Mouse (Mus musculus): ENCODE measurements at regions not wholly inside any gene's neighbourhood (a gene's known extent, or its start where the extent isn't known, plus 50 kb on each side); places are given as distances from the start of the nearest gene placed in this dataset.

- H3K79me2 ChIP-seq (ENCODE audit: control insufficient read depth, insufficient read depth, low read length, poor library complexity) = no peaks in the 10 kb centered on the region
- no peak overlapping the region for H3K9ac ChIP-seq (ENCODE audit: control insufficient read depth, low read depth, low read length, poor library complexity, severe bottlenecking)
- no peaks in the 10 kb centered on the region for H3K9me3 ChIP-seq (replicated peaks; ENCODE audit: insufficient read depth, low read length)
- DNase-seq (ENCODE audit: low read depth, low spot score) = no peak
- H3K4me1 ChIP-seq (ENCODE audit: control insufficient read depth in 1 of 2, insufficient read depth in 2 of 2, low read length in 2 of 2) = no peaks in the 10 kb centered on the region
- H3K27ac ChIP-seq (ENCODE audit: control insufficient read depth, low read depth, low read length) = no peak overlapping the region
- no peak overlapping the region for H3K4me3 ChIP-seq (ENCODE audit: control insufficient read depth in 1 of 2, insufficient read depth in 1 of 2, low read depth in 2 of 2, low read length in 2 of 2)
- H3K36me3 ChIP-seq (ENCODE audit: control insufficient read depth in 1 of 2, insufficient read depth in 2 of 2, low read length in 2 of 2) = no peaks in the 10 kb centered on the region
- H3K27me3 ChIP-seq (ENCODE audit: control insufficient read depth in 1 of 2, insufficient read depth in 2 of 2, low read length in 2 of 2) = no peaks in the 10 kb centered on the region
- no peak for TF ChIP-seq SIN3A (IDR thresholded peaks at IDR 0.05; ENCODE audit: low read length)
- TF ChIP-seq ELF1 (IDR thresholded peaks at IDR 0.05; ENCODE audit: low read depth, low read length) = no peak
- TF ChIP-seq MYC (IDR thresholded peaks at IDR 0.05; ENCODE audit: low read depth, low read length) = no peak
- no peak for TF ChIP-seq NELFE (IDR thresholded peaks at IDR 0.05; ENCODE audit: low read depth, low read length)
- TF ChIP-seq ZKSCAN1 (IDR thresholded peaks at IDR 0.05; ENCODE audit: low read depth, low read length) = no peak
- TF ChIP-seq EP300 (IDR thresholded peaks at IDR 0.05; ENCODE audit: low read depth in 1 of 2, low read length in 2 of 2) = no peak
- TF ChIP-seq MAZ (IDR thresholded peaks at IDR 0.05; ENCODE audit: low read depth, low read length) = no peak
- no peak for TF ChIP-seq MAX (IDR thresholded peaks at IDR 0.05; ENCODE audit: low read length)
- TF ChIP-seq ZC3H11A (IDR thresholded peaks at IDR 0.05; ENCODE audit: low read depth, low read length) = no peak
- TF ChIP-seq RAD21 (IDR thresholded peaks at IDR 0.05; ENCODE audit: low read depth, low read length) = no peak
- TF ChIP-seq ETS1 (IDR thresholded peaks at IDR 0.05; ENCODE audit: low read depth, low read length) = no peak
- no peak for TF ChIP-seq CHD1 (IDR thresholded peaks at IDR 0.05; ENCODE audit: low read depth, low read length)
- TF ChIP-seq USF2 (IDR thresholded peaks at IDR 0.05; ENCODE audit: borderline replicate concordance in 1 of 2, insufficient read depth in 1 of 2, low read depth in 1 of 2, low read length in 2 of 2) = no peak
- no peak for TF ChIP-seq UBTF (IDR thresholded peaks at IDR 0.05; ENCODE audit: borderline replicate concordance, insufficient read depth, low read depth, low read length)
- no peak for TF ChIP-seq JUND (IDR thresholded peaks at IDR 0.05; ENCODE audit: low read depth, low read length)
- TF ChIP-seq MAFK (IDR thresholded peaks at IDR 0.05; ENCODE audit: borderline replicate concordance, low read depth, low read length) = no peak
- TF ChIP-seq MEF2A (IDR thresholded peaks at IDR 0.05; ENCODE audit: extremely low read depth, insufficient replicate concordance, low read depth, low read length, poor library complexity, severe bottlenecking) = no peak
- no peak for TF ChIP-seq HCFC1 (IDR thresholded peaks at IDR 0.05; ENCODE audit: low read depth, low read length)
Measured at GRCm38 (mm10) chr13:70913834-70914233, 72.2 kb upstream of the Adamts16 start.

GRCm38 (mm10) chr13:70910934-70911333, 69.3 kb upstream of the Adamts16 start:
- H3K36me3 ChIP-seq (ENCODE audit: control insufficient read depth in 1 of 2, insufficient read depth in 2 of 2, low read length in 2 of 2) = no peaks in the 10 kb centered on the region
- H3K4me1 ChIP-seq (ENCODE audit: control insufficient read depth in 1 of 2, insufficient read depth in 2 of 2, low read length in 2 of 2) = no peaks in the 10 kb centered on the region
- no peaks in the 10 kb centered on the region for H3K27me3 ChIP-seq (ENCODE audit: control insufficient read depth in 1 of 2, insufficient read depth in 2 of 2, low read length in 2 of 2)
- no peak overlapping the region for H3K4me3 ChIP-seq (ENCODE audit: control insufficient read depth in 1 of 2, insufficient read depth in 1 of 2, low read depth in 2 of 2, low read length in 2 of 2)
- H3K27ac ChIP-seq (ENCODE audit: control insufficient read depth, low read depth, low read length) = no peak overlapping the region
- H3K9ac ChIP-seq (ENCODE audit: control insufficient read depth, low read depth, low read length, poor library complexity, severe bottlenecking) = no peak overlapping the region
- TF ChIP-seq E2F4 (IDR thresholded peaks at IDR 0.05; ENCODE audit: borderline replicate concordance, low read depth, low read length) (no peak), RCOR1 (IDR thresholded peaks at IDR 0.05; ENCODE audit: low read depth, low read length) (no peak), TBP (IDR thresholded peaks at IDR 0.05; ENCODE audit: low read depth, low read length) (no peak), MAZ (IDR thresholded peaks at IDR 0.05; ENCODE audit: low read depth, low read length) (no peak), CHD2 (IDR thresholded peaks at IDR 0.05; ENCODE audit: low read length) (no peak), ELF1 (IDR thresholded peaks at IDR 0.05; ENCODE audit: low read depth, low read length) (no peak)
- no peak for DNase-seq (ENCODE audit: low read depth, low spot score)
- H3K79me2 ChIP-seq (ENCODE audit: control insufficient read depth, insufficient read depth, low read length, poor library complexity) = no peaks in the 10 kb centered on the region
- no peaks in the 10 kb centered on the region for H3K9me3 ChIP-seq (replicated peaks; ENCODE audit: insufficient read depth, low read length)
